Mouse (Mus musculus) lung, postnatal 14 days (tissue): ENCODE results near the gene Erich6.

Experiments
- DNase-seq: peaks from one replicate; pipeline ENCODE4 v3.0.0; 2021

The Erich6 gene

DNA sequence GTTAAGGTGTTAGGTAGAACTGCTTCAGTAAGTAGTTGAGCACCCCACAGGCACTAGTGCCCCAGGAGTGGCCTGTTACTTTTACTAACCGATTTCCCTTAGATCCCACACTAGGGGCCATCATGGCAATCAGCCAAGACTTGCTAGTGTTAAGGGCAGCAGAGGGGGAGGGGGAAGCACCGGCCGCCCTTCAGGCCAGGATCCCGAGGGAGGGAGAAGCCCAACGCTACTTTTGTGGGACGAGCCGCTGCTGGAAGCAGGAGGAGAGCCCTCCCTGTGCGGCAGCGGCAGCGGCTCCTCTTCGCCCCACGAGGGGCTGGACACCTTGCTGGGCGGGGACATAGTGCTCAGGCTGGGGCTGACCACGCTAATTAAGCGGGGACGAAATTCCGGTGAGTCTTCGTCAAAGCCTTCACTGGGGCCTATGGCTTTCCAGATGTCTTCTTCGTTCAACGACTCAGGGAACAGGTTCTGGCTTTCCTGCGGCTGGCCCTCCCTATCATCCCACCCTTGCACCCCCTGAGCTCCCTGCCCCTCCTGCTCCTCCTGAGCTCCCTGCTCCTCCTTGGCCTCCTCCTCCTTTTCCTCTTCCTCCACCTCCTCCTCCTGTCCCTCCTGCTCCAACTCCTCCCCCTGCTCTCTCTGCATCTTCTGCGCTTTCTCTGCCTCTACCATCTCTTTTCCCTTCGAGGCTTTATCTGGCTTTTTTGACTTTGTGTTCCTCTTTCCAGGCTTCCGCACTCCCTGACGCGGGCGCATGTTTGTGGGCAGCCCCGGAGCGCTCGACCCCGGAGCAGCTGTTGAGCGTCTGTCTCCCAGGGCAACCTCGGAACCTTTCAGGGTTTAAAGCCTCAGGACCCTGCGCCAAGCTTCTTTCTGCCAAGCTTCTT, at the start of gene Erich6:
Erich6 (minus strand) TSS at position 802 of the 890 bp plus-strand sequence.
- DNase-seq: peak; percentile 6

- no peak for DNase-seq
Measured at GRCm38 (mm10) chr3:58686206-58686921, 49.4 kb upstream of the Erich6 start.

DNA sequence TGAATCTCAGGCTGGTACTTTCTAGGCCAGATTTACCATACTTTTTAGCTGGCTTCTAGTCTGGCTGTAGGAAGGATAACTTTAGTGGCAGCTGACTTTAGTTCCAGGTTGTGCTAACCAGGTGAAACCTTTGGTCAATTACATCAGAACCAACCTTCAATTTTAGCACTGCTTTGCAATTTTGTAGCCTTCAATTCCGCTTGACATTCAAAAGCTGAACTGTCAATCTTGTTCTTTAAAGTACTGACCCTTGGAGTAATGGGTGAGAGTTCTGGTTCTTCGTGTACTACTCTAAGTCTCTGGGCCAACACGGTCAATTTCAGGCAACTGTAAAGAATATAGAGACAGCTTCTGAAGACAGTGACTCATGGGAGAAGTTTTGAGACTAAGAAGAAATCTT, 48.4 kb upstream of the Erich6 start:
- DNase-seq: no peak

DNA sequence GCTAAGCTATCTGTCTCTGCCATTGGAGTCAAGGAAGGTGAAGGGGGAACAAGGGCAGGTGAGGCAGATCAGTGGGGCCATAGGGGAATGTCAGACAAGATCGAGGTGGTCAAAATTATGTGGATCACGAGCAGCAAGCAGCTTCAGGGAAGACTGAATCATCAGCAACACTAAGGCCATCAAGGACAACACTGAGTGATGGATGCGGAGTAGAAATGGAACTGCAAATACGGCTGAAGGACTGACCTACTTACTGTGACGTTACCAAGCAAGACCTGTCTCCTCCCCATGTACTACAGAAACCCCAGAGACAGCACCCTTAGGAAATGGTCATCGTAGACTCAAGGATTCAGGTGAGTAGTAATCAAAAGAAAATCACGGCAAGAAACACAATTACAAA, 46.3 kb upstream of the Erich6 start:
- no peak for DNase-seq

DNA sequence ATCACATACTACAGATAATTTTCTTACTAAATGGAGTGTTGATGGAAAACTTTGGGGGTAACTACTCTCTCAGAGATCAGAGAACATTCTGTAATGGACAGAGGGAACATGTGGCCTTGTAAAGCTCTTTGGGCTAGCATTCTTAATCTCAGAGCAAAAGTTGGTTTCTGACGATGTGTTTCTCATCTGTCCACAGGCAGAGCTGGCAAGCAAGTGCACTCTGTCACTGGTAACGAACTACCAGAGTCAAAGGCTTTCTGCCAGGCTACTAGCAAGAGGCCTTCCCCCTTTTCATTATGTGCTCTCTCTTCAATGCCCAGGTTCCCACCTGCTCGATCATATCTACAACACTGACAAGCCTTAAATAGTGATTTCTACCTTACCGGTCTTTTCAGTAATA, 45.3 kb upstream of the Erich6 start:
- no peak for DNase-seq

DNA sequence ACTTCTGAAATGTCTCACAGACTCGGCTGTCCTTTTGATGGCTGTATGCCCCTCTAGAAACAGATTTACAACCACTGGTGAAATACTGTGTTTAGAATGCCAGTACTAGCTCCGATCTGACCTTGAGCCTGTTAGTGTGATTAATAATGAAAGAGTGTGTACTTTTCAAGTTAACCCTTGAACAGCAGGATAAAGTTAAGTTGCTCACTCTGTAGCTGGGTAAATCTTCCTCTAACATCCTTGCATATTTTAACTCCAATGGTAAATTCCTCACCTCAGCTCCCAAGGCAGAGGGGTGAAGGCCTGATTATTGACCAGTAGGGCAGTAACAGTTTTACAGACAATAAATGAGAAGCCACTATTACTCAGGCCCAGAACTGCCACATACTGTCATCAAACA, 44.8 kb upstream of the Erich6 start:
- DNase-seq: no peak

- DNase-seq: no peak
Measured at GRCm38 (mm10) chr3:58680943-58681637, 44.1 kb upstream of the Erich6 start.

- DNase-seq: no peak
Measured at GRCm38 (mm10) chr3:58679996-58680395, 43.0 kb upstream of the Erich6 start.

DNA sequence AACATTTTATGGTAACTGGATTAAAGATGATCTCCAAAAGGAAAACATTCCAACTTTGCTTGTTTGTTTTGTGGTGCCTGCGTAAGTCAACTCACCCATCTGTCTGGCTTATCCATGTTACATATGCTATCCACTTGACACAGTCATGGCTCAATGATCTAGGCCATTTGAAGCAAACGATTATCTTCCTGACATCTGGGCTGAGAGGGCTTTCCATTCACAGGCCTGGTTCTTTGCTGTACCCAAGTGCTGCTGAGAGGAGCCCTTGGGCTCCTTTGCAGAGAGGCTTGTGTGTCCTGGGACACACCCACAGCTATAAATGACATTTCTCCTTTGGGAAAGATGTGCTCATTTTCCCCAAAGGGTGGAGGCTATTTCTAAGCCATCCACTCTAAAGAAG, 41.9 kb upstream of the Erich6 start:
- DNase-seq: no peak

- DNase-seq: no peak
Measured at GRCm38 (mm10) chr3:58678384-58678783, 41.4 kb upstream of the Erich6 start.

GRCm38 (mm10) chr3:58677615-58678014, 40.6 kb upstream of the Erich6 start:
- no peak for DNase-seq

GRCm38 (mm10) chr3:58673295-58673694, 36.3 kb upstream of the Erich6 start:
- no peak for DNase-seq

- no peak for DNase-seq
Measured at GRCm38 (mm10) chr3:58672481-58673183, 35.6 kb upstream of the Erich6 start.

GRCm38 (mm10) chr3:58671616-58672250, 34.7 kb upstream of the Erich6 start:
- DNase-seq: no peak

DNA sequence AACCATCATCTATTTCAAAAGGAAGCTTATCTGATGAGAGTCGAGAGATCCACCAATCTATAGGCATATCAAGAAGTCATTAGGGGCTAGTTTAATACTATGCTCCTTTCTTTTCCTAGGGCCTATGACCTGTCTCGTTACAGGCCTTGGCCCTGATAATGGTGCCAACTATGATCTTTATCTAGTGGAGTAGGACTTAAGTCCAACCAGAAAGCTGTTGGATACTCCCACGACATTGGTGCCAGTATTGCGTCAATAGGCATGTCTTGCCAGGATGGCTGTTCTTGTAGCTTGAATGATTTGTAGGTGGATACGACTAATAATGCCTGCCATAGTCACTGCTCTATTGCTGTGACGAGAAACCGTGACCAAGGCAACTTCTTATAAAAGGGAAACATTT, 27.0 kb upstream of the Erich6 start:
- no peak for DNase-seq

DNA sequence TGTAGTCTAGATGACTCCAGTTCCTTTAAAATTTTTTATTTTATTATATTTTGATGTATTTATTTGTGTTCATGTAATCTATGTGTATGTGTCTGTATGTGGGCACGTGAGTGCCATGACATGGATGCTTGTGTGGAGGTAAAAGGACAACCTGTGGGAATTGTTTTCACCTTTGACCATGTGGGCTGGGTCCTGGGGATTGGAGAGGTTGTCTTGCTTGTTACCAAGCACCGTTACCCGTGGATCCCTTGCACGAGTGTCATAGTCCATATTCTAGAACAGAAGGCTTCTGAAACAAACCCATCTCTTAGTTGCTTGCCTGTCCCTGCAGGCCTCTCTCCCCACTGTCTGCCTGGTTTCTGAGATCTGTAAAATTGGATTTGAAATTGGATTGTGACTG, 23.6 kb upstream of the Erich6 start:
- no peak for DNase-seq

DNA sequence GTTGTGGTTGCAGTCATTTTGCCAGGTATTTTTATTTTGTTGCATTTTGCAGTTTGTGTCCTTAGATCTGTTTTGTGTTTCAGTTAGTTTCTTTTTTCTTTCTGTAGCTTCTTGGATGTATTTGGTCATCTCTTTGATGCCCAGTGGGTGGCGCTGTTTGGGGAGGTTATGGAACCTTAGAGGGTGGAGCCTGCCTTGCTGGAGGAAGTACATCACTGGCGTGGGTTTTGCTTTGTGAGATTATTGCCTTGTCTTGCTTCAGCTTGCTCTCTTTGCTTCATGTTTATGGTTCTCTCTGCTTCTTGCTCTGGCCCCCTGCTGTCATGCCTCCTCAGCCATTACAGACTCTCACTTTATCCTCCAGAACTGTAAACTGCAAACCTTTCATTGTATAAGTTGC, 20.3 kb upstream of the Erich6 start:
- DNase-seq: peak; percentile 62

- DNase-seq: peak; percentile 79
Measured at GRCm38 (mm10) chr3:58655362-58656130, 18.5 kb upstream of the Erich6 start.

DNA sequence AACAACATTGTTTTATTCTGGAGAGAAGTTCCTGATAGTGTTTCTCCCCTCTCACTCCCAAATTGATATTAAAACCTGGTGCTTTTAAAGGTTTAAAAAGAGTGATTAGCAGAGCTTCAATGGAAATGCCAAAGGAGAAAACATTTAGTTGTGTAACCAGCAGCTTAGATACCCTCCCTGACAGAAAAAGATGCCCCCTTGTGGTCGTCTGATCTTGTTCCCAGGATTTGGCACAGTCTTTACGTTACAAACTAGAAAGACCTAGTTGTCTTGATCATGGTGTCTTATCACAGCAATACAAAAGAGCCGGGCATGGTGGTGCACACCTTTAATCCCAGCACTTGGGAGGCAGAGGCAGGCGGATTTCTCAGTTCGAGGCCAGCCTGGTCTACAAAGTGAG, 16.9 kb upstream of the Erich6 start:
- DNase-seq: peak; percentile 49

DNA sequence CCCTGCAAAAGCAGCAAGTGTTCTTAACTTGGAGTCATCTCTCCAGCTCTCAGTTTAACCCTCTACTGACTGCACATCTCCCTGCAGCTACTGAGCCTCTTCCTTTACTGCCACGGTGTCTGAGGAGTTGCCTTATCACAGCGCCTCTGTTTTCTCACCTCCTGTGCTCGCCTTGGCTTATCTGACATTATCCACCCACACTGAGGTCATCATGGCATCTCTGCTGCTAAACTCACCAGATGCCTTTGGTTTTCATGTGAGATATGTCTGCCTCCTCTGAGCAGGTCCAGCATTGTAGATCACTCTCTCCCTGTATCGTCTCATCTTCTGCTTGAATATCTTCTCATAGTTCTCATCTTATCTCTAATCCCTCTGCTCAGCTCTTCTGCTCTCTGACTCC, 13.3 kb upstream of the Erich6 start:
- DNase-seq: no peak

GRCm38 (mm10) chr3:58647179-58647578, 10.2 kb upstream of the Erich6 start:
- no peak for DNase-seq

DNA sequence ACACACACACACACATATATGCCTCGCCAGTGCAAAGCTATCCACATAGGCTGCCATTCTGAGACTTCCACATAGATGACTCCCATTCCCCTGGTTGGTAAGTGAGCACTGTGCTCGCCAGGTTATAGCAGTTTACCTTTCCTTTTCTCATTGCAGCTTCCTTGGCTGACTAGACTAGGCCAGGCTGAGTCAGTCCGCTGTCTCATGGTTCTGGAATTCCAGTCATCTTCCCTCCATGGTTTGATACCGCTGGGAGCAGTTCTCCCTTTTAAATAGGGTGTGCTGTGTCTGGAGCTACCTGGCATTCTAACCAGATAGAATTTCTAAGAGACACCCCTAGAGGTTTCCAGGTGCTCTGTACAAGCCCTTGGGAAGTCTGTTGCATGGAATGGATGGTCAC, 9.2 kb upstream of the Erich6 start:
- DNase-seq: no peak
